Mouse (Mus musculus) brain, embryonic 14.5 days (tissue): ENCODE data around the gene Ddx31.
A peak's percentile ranks its signal among the peaks of the same experiment; 100 is the strongest.

Source experiments
- CTCF ChIP-seq: fragments of 200-500 bp; IDR thresholded peaks from 2 replicates; pipeline ENCODE4 v1.5.1; 2012; ENCODE audit warnings: inconsistent platforms, mild to moderate bottlenecking, moderate library complexity, borderline replicate concordance; ENCODE audit not compliant: insufficient read depth, insufficient read length; ENCODE audit errors: extremely low read depth
- POLR2A ChIP-seq: fragments of 200-500 bp; IDR thresholded peaks from 2 replicates; pipeline ENCODE4 v1.6.1; 2012; ENCODE audit warnings: mild to moderate bottlenecking, inconsistent platforms, borderline replicate concordance; ENCODE audit not compliant: poor library complexity, insufficient read depth, insufficient read length, severe bottlenecking; ENCODE audit errors: extremely low read depth

DNA sequence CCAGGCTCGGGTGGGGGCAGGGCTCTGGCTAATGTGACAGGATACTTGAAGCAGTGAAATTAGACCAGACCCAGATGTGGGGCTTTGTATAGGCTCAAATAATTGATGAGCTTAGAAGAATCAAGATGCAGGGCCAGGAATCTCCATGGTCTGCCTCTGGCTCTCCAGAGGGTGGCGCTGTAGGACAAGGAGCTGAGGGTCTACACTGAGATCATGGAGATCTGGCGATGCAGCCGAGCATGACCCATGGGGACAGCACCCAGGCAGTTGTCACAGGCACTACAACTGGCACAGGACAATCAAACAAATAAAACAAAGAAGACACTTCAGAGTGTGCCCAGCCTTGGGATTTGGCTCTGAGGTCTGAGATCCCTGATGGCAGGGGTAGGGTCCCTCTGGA, 83.7 kb downstream of the Ddx31 start:
- TF ChIP-seq CTCF (peak; percentile 96), POLR2A (no peak)
